Mouse (Mus musculus): Measurements from ENCODE around the gene Fbxl15.

DNA sequence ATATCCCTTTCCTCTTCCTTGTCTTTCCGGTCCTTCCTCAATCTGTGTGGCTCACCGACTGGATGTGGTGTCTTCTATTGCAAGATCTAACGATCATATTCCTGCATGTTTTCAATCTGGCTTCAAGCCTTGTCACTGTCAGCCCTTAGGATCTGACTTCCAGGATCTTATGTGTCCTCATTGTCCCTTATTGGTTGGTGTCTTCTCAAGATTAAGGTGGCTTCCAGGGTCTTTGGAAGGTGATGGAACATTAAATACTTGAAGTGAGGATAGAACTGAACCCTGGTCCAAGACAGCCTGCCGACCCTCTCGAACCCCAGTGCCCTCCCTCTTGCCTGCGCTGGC is 10.9 kb downstream of the Fbxl15 start:
- no peak for TF ChIP-seq CTCF (IDR thresholded peaks at IDR 0.05; ENCODE audit: control insufficient read depth, insufficient read depth, insufficient read length)
- no peak for TF ChIP-seq USF1 (IDR thresholded peaks at IDR 0.05; ENCODE audit: low read depth)
- TF ChIP-seq MAX (IDR thresholded peaks at IDR 0.05), result no peak
